8 mouse cellular contexts compared by ENCODE assay signal in genomic region chr12:79838181-79838961, GRCm38 (mm10).
A peak's percentile ranks its signal among the peaks of the same experiment; 100 is the strongest.
DNase-seq lines count a peak whose midpoint lies in the region; ATAC-seq lines count a peak whose summit lies in the region.

No protein-coding gene starts in this region.

- WGBS in forebrain, embryonic 13.5 days: 53% methylated on average over 6 of the region's 6 CpGs

- peak; percentile 10 for DNase-seq in ES-CJ7 (ENCODE audit: low read depth, low spot score)
- DNase-seq in adipocyte (ENCODE audit: low spot score): peak; percentile 71
- DNase-seq in heart, postnatal 14 days: peak; percentile 79 to 82
- DNase-seq in kidney, postnatal 36 days: peak; percentile 72 to 85
- DNase-seq in lung, postnatal 14 days: peak; percentile 69
- peak; percentile 35 for DNase-seq in telencephalon, adult 2 months (ENCODE audit: low read depth, low spot score)
- DNase-seq in thymus, postnatal 0 days (ENCODE audit: low spot score): no peak

- no peaks in the 10 kb centered on the region for H3K27me3 ChIP-seq in forebrain, embryonic 13.5 days

- no peak overlapping the region for H3K4me3 ChIP-seq in forebrain, embryonic 13.5 days

- H3K4me2 ChIP-seq in forebrain, embryonic 13.5 days: no peak overlapping the region

- no peak for ATAC-seq in forebrain, embryonic 13.5 days

- H3K27ac ChIP-seq in forebrain, embryonic 13.5 days: peak overlapping the region; percentile 69

- H3K4me1 ChIP-seq in forebrain, embryonic 13.5 days: peaks cover 58% of the 10 kb centered on the region

- no peaks in the 10 kb centered on the region; the same call in 1 of the 2 replicates for H3K9me3 ChIP-seq in forebrain, embryonic 13.5 days (replicated peaks)

- no peak overlapping the region for H3K9ac ChIP-seq in forebrain, embryonic 13.5 days

- no peaks in the 10 kb centered on the region for H3K36me3 ChIP-seq in forebrain, embryonic 13.5 days (ENCODE audit: poor library complexity, severe bottlenecking)

- intact Hi-C loops in heart, postnatal 14 days (cut with DNase I): loop anchor here (5.0 to 10.0 kb wide), 2 partner anchors 66 to 274 kb away; partner anchors contain the start of gene Zfp36l1
